Mouse (Mus musculus) G1E (cell line): Measurements from ENCODE around the gene Copz1.

Experiments used
- CTCF ChIP-seq: IDR thresholded peaks from 2 replicates; pipeline ENCODE4 v1.5.1; 2012; ENCODE audit warnings: low read depth, low read length, inconsistent platforms, mixed read lengths
- GATA1 ChIP-seq: IDR thresholded peaks from 2 replicates; pipeline ENCODE4 v1.6.1; 2012; ENCODE audit warnings: borderline replicate concordance, low read length, inconsistent platforms, mixed read lengths
- GATA2 ChIP-seq: IDR thresholded peaks from 2 replicates; pipeline ENCODE4 v1.6.1; 2012; ENCODE audit warnings: low read depth, low read length, inconsistent platforms, borderline replicate concordance
- POLR2AphosphoS5 ChIP-seq: IDR thresholded peaks from 2 replicates; pipeline ENCODE4 v1.6.1; 2012; ENCODE audit warnings: low read depth, low read length, inconsistent platforms; ENCODE audit not compliant: insufficient replicate concordance
- TAL1 ChIP-seq: conservative IDR thresholded peaks from 2 replicates; pipeline ENCODE4 v1.6.1; 2012; ENCODE audit warnings: low read depth, low read length, inconsistent platforms, mixed read lengths

DNA sequence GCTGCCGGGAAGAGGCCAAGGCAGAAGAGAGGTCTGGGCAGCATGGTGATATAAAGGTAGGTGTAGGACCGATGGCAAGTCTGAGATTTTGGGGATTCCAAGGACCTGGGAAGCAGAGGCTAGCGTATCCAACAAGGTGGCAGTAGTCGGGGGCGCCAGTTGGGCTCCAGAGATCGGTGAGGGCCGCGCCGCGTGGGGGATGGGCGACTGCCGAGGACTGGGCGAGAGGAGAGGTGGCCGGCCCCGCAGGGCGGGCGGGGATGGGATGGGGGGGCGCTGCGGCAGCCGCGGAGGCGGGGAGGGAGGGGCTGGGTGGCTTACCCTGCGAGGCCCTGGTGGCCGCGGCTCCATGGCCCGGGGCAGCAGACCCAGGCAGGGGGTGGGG lies 50.5 kb downstream of the Copz1 start:
- TF ChIP-seq GATA2, result no peak
- no peak for TF ChIP-seq CTCF
- no peak for TF ChIP-seq GATA1
- TF ChIP-seq POLR2AphosphoS5, result no peak
- TF ChIP-seq TAL1, result no peak
